Mouse (Mus musculus): ENCODE data around the gene Dtx4. TPM values are rescaled to one million over a fixed set of nuclear protein-coding genes. Genes with fewer than 3 reads are reported as not detected.
A peak's percentile ranks its signal among the peaks of the same experiment; 100 is the strongest.
"Not testable (repeated sequence)": the region's sequence is repeated elsewhere in the genome, so short reads cannot be mapped to it uniquely, and the experiment has no call there.

Gene Dtx4
- polyA plus RNA-seq (2014; fragmentation: Nextera tagmentation; extraction: Ambion mirVana) = 60.1 and 71.8 TPM in 2 replicates

GRCm38 (mm10) chr19:12501370-12502347 is at the start of gene Dtx4:
Gene Dtx4, minus strand, starts transcription at chr19:12501454.
- peak within 1 kb of the TSS; percentile 97 for H3K27ac ChIP-seq (ENCODE audit: low read depth, low read length)
- no peaks in the 10 kb centered on the region for H3K27me3 ChIP-seq (ENCODE audit: control insufficient read depth, insufficient read depth, low read length)
- H3K4me2 ChIP-seq (ENCODE audit: low read depth) = peak within 1 kb of the TSS; percentile 52
- peak; percentile 95 for DNase-seq (ENCODE audit: low spot score)
- H3K9me3 ChIP-seq (ENCODE audit: control insufficient read depth, low read length) = no peaks in the 10 kb centered on the region
- peak within 1 kb of the TSS; percentile 99 for H3K9ac ChIP-seq (ENCODE audit: low read length)
- H3K4me3 ChIP-seq (ENCODE audit: low read depth, low read length) = peak within 1 kb of the TSS; percentile 89
- ATAC-seq (ENCODE audit: insufficient read depth, low FRiP score, low TSS enrichment) = peak; percentile 91
- no peaks in the 10 kb centered on the region for H3K36me3 ChIP-seq (ENCODE audit: control insufficient read depth, insufficient read depth, low read length)
- WGBS = under 1% methylated on average over 79 of the region's 80 CpGs
- H3K4me1 ChIP-seq (ENCODE audit: control insufficient read depth, insufficient read depth, low read length) = peaks cover 9% of the 10 kb centered on the region

GRCm38 (mm10) chr19:12550005-12550942 is 49.0 kb upstream of the Dtx4 start:
- no peak for DNase-seq (ENCODE audit: low spot score)
- H3K4me2 ChIP-seq (ENCODE audit: low read depth) = no peak overlapping the region

GRCm38 (mm10) chr19:12549166-12549565 is 47.9 kb upstream of the Dtx4 start:
- DNase-seq (ENCODE audit: low spot score) = no peak
- H3K36me3 ChIP-seq (ENCODE audit: control insufficient read depth, insufficient read depth, low read length) = no peaks in the 10 kb centered on the region
- 82% methylated on average over 5 of the region's 5 CpGs for WGBS
- no peaks in the 10 kb centered on the region for H3K4me1 ChIP-seq (ENCODE audit: control insufficient read depth, insufficient read depth, low read length)
- no peaks in the 10 kb centered on the region for H3K9me3 ChIP-seq (ENCODE audit: control insufficient read depth, low read length)
- no peak for ATAC-seq (ENCODE audit: insufficient read depth, low FRiP score, low TSS enrichment)
- no peak overlapping the region for H3K4me3 ChIP-seq (ENCODE audit: low read depth, low read length)
- H3K27ac ChIP-seq (ENCODE audit: low read depth, low read length) = no peak overlapping the region
- H3K27me3 ChIP-seq (ENCODE audit: control insufficient read depth, insufficient read depth, low read length) = no peaks in the 10 kb centered on the region
- no peak overlapping the region for H3K4me2 ChIP-seq (ENCODE audit: low read depth)
- H3K9ac ChIP-seq (ENCODE audit: low read length) = no peak overlapping the region

More at GRCm38 (mm10) chr19:12550005-12550942, 49.0 kb upstream of the Dtx4 start:
- ATAC-seq (ENCODE audit: insufficient read depth, low FRiP score, low TSS enrichment) = no peak
- no peaks in the 10 kb centered on the region for H3K4me1 ChIP-seq (ENCODE audit: control insufficient read depth, insufficient read depth, low read length)
- H3K27ac ChIP-seq (ENCODE audit: low read depth, low read length) = no peak overlapping the region
- no peak overlapping the region for H3K4me3 ChIP-seq (ENCODE audit: low read depth, low read length)
- H3K9me3 ChIP-seq (ENCODE audit: control insufficient read depth, low read length) = no peaks in the 10 kb centered on the region
- H3K27me3 ChIP-seq (ENCODE audit: control insufficient read depth, insufficient read depth, low read length) = no peaks in the 10 kb centered on the region
- no peak overlapping the region for H3K9ac ChIP-seq (ENCODE audit: low read length)
- H3K36me3 ChIP-seq (ENCODE audit: control insufficient read depth, insufficient read depth, low read length) = no peaks in the 10 kb centered on the region
- WGBS = 59% methylated on average over 5 of the region's 5 CpGs

GRCm38 (mm10) chr19:12545440-12545839 is 44.2 kb upstream of the Dtx4 start, which contains the start of gene Fam111a:
Gene Fam111a, plus strand, starts transcription at chr19:12545740.
- not testable (repeated sequence) for ATAC-seq (ENCODE audit: insufficient read depth, low FRiP score, low TSS enrichment); H3K4me1 ChIP-seq (ENCODE audit: control insufficient read depth, insufficient read depth, low read length); H3K27ac ChIP-seq (ENCODE audit: low read depth, low read length); H3K9me3 ChIP-seq (ENCODE audit: control insufficient read depth, low read length); DNase-seq (ENCODE audit: low spot score); H3K9ac ChIP-seq (ENCODE audit: low read length); H3K27me3 ChIP-seq (ENCODE audit: control insufficient read depth, insufficient read depth, low read length); H3K4me3 ChIP-seq (ENCODE audit: low read depth, low read length); H3K36me3 ChIP-seq (ENCODE audit: control insufficient read depth, insufficient read depth, low read length); H3K4me2 ChIP-seq (ENCODE audit: low read depth)
- 93% methylated on average over 11 of the region's 11 CpGs for WGBS

GRCm38 (mm10) chr19:12541644-12542043 is 40.4 kb upstream of the Dtx4 start:
- Histone ChIP-seq H3K36me3 (ENCODE audit: control insufficient read depth, insufficient read depth, low read length) (no peaks in the 10 kb centered on the region), H3K27me3 (ENCODE audit: control insufficient read depth, insufficient read depth, low read length) (no peaks in the 10 kb centered on the region), H3K27ac (ENCODE audit: low read depth, low read length) (no peak overlapping the region), H3K9me3 (ENCODE audit: control insufficient read depth, low read length) (no peaks in the 10 kb centered on the region), H3K9ac (ENCODE audit: low read length) (no peak overlapping the region), H3K4me1 (ENCODE audit: control insufficient read depth, insufficient read depth, low read length) (no peaks in the 10 kb centered on the region), H3K4me2 (ENCODE audit: low read depth) (no peak overlapping the region), H3K4me3 (ENCODE audit: low read depth, low read length) (no peak overlapping the region)
- DNase-seq (ENCODE audit: low spot score) (no peak), ATAC-seq (ENCODE audit: insufficient read depth, low FRiP score, low TSS enrichment) (no peak)
- WGBS = 27% methylated on average over 2 of the region's 2 CpGs

- no peak for ATAC-seq (ENCODE audit: insufficient read depth, low FRiP score, low TSS enrichment)
- Histone ChIP-seq H3K27ac (ENCODE audit: low read depth, low read length) (no peak overlapping the region), H3K9ac (ENCODE audit: low read length) (no peak overlapping the region), H3K4me2 (ENCODE audit: low read depth) (no peak overlapping the region), H3K27me3 (ENCODE audit: control insufficient read depth, insufficient read depth, low read length) (no peaks in the 10 kb centered on the region), H3K36me3 (ENCODE audit: control insufficient read depth, insufficient read depth, low read length) (no peaks in the 10 kb centered on the region), H3K4me1 (ENCODE audit: control insufficient read depth, insufficient read depth, low read length) (no peaks in the 10 kb centered on the region), H3K9me3 (ENCODE audit: control insufficient read depth, low read length) (no peaks in the 10 kb centered on the region), H3K4me3 (ENCODE audit: low read depth, low read length) (no peak overlapping the region)
- no peak for DNase-seq (ENCODE audit: low spot score)
- 62% methylated on average over 3 of the region's 3 CpGs for WGBS
Measured at GRCm38 (mm10) chr19:12540727-12541126, 39.5 kb upstream of the Dtx4 start.

- 94% methylated on average over 1 of the region's 1 CpGs for WGBS
- no peak overlapping the region for H3K9ac ChIP-seq (ENCODE audit: low read length)
- no peak overlapping the region for H3K27ac ChIP-seq (ENCODE audit: low read depth, low read length)
- no peak overlapping the region for H3K4me2 ChIP-seq (ENCODE audit: low read depth)
- H3K4me3 ChIP-seq (ENCODE audit: low read depth, low read length) = no peak overlapping the region
- no peak for ATAC-seq (ENCODE audit: insufficient read depth, low FRiP score, low TSS enrichment)
- no peaks in the 10 kb centered on the region for H3K9me3 ChIP-seq (ENCODE audit: control insufficient read depth, low read length)
- no peaks in the 10 kb centered on the region for H3K27me3 ChIP-seq (ENCODE audit: control insufficient read depth, insufficient read depth, low read length)
- H3K36me3 ChIP-seq (ENCODE audit: control insufficient read depth, insufficient read depth, low read length) = no peaks in the 10 kb centered on the region
- no peak for DNase-seq (ENCODE audit: low spot score)
- no peaks in the 10 kb centered on the region for H3K4me1 ChIP-seq (ENCODE audit: control insufficient read depth, insufficient read depth, low read length)
Measured at GRCm38 (mm10) chr19:12539975-12540374, 38.7 kb upstream of the Dtx4 start.

- Histone ChIP-seq H3K4me3 (ENCODE audit: low read depth, low read length) (no peak overlapping the region), H3K9ac (ENCODE audit: low read length) (no peak overlapping the region), H3K9me3 (ENCODE audit: control insufficient read depth, low read length) (no peaks in the 10 kb centered on the region), H3K4me2 (ENCODE audit: low read depth) (no peak overlapping the region), H3K4me1 (ENCODE audit: control insufficient read depth, insufficient read depth, low read length) (no peaks in the 10 kb centered on the region), H3K27me3 (ENCODE audit: control insufficient read depth, insufficient read depth, low read length) (no peaks in the 10 kb centered on the region), H3K36me3 (ENCODE audit: control insufficient read depth, insufficient read depth, low read length) (no peaks in the 10 kb centered on the region), H3K27ac (ENCODE audit: low read depth, low read length) (no peak overlapping the region)
- DNase-seq (ENCODE audit: low spot score) (no peak), ATAC-seq (ENCODE audit: insufficient read depth, low FRiP score, low TSS enrichment) (no peak)
Measured at GRCm38 (mm10) chr19:12537168-12537567, 35.9 kb upstream of the Dtx4 start.

All from neural tube, embryonic 11.5 days (tissue).